Mouse (Mus musculus) midbrain, embryonic 10.5 days (tissue): ENCODE data around the gene Pitpnb. TPM values are rescaled to one million over a fixed set of nuclear protein-coding genes. Genes with fewer than 3 reads are reported as not detected.

ENCODE experiments used
- DNase-seq: peaks from one replicate; pipeline ENCODE4 v3.0.0-alpha.2; 2017; ENCODE audit warnings: low spot score
- H3K27ac ChIP-seq: fragments of 300-500 bp; sonication (generic); replicated peaks from 2 replicates; pipeline ENCODE4 v1.5.1; 2016; ENCODE audit warnings: mild to moderate bottlenecking
- H3K27me3 ChIP-seq: fragments of 300-500 bp; sonication (generic); 2 replicates; pipeline ENCODE4 v1.6.1; 2016; ENCODE audit warnings: low read depth, mild to moderate bottlenecking; ENCODE audit not compliant: poor library complexity, severe bottlenecking
- H3K36me3 ChIP-seq: fragments of 300-500 bp; sonication (generic); 2 replicates; pipeline ENCODE4 v1.6.1; 2016; ENCODE audit warnings: mild to moderate bottlenecking, moderate library complexity
- H3K4me1 ChIP-seq: fragments of 300-500 bp; sonication (generic); 2 replicates; pipeline ENCODE4 v1.6.1; 2016
- H3K4me3 ChIP-seq: fragments of 300-500 bp; sonication (generic); 2 replicates; pipeline ENCODE4 v1.5.1; 2016; ENCODE audit warnings: mild to moderate bottlenecking, moderate library complexity
- H3K9me3 ChIP-seq: fragments of 300-500 bp; sonication (generic); replicated peaks from 2 replicates; pipeline ENCODE4 v1.6.1; 2016; ENCODE audit warnings: mild to moderate bottlenecking
- WGBS: fragments of 180-500 bp; shearing (Covaris S2); methylation state at CpG from one replicate; pipeline ENCODE4 v1.1.7; 2016; 5-methylcytosine and 5-hydroxymethylcytosine counted together
- polyA plus RNA-seq: library from polyadenylated mRNA; unstranded; fragments of >200 nt; fragmentation: Nextera tagmentation; extraction: Ambion mirVana; gene quantifications from 2 replicates; pipeline ENCODE4 v1.2.1, GENCODE M21; 2016

Pitpnb gene
- polyA plus RNA-seq, 1 experiment from 2014 or later: 129 TPM

DNA sequence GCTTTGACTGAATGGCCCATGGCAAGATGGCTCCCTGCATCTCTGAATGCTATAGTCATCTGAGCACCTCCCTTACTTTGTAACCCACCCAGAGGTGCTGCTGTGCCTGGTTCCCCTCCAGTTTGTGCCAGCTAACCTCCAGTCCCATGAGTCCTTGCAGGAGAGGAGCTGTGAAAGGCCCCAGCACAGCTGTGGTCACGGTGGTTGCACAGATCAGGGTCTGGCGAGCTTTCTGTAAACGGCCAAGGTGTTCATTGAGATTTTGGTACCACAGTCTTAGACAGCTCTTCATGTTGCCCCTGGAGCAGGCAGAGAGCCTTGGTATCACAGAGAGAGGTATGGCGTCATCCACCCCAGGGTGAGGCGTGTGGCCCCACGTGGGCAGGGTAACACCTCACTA, 60.9 kb downstream of the Pitpnb start:
- no peak for DNase-seq
- H3K4me1 ChIP-seq: peaks cover 41% of the 10 kb centered on the region
- H3K27me3 ChIP-seq: peaks cover 12% of the 10 kb centered on the region; the same call in 1 of the 2 replicates
- peaks cover 31% of the 10 kb centered on the region for H3K36me3 ChIP-seq
- 87% methylated on average over 6 of the region's 6 CpGs for WGBS
- H3K4me3 ChIP-seq: no peak overlapping the region
- no peaks in the 10 kb centered on the region for H3K9me3 ChIP-seq
- no peak overlapping the region for H3K27ac ChIP-seq

DNA sequence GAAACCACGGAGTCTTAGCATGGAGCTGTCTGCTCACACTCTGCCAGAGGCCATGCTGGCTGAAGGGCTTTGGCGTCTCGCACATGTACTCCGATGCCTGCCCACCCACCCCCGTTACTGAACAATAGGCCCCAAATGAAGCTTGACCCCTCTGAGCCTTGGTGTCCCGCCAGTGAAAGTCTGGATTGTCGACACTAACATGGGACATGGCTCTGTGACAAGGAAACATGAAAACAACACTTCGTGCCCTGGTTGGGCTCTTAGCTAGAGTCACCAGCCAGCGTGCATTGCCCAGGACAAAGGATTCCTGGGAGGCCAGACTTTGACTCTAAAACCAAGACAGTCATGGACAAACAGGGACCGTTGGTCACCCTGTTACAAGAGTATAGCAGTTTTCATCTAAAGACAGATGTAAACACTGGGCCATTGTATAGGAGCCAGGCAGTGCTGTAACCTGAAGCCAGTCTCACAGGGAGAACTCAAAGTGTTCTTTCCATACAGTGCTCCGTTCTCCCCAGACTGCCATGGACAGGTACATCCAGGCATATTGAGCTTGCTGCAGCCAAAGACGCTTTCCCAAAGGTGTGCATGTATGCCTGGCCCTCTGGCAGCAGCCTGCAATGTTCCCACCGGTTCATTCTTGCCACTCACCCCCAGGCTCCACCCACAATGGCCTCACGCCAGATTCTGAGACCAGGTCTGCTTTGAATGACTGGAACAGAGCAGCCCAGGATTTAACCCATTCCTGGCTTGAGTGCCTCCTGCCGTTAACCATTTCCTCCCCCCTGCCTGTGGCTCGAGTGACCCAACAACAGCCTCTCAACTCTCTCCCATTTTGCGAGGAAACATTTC, 63.0 kb downstream of the Pitpnb start:
- no peaks in the 10 kb centered on the region for H3K9me3 ChIP-seq
- peaks cover 47% of the 10 kb centered on the region for H3K4me1 ChIP-seq
- DNase-seq: peak; percentile 76
- WGBS: 19% methylated on average over 17 of the region's 17 CpGs
- H3K27me3 ChIP-seq: peaks cover 26% of the 10 kb centered on the region
- peak overlapping the region; percentile 82 for H3K27ac ChIP-seq
- H3K36me3 ChIP-seq: peaks cover 12% of the 10 kb centered on the region
- H3K4me3 ChIP-seq: peak overlapping the region; percentile 31

DNA sequence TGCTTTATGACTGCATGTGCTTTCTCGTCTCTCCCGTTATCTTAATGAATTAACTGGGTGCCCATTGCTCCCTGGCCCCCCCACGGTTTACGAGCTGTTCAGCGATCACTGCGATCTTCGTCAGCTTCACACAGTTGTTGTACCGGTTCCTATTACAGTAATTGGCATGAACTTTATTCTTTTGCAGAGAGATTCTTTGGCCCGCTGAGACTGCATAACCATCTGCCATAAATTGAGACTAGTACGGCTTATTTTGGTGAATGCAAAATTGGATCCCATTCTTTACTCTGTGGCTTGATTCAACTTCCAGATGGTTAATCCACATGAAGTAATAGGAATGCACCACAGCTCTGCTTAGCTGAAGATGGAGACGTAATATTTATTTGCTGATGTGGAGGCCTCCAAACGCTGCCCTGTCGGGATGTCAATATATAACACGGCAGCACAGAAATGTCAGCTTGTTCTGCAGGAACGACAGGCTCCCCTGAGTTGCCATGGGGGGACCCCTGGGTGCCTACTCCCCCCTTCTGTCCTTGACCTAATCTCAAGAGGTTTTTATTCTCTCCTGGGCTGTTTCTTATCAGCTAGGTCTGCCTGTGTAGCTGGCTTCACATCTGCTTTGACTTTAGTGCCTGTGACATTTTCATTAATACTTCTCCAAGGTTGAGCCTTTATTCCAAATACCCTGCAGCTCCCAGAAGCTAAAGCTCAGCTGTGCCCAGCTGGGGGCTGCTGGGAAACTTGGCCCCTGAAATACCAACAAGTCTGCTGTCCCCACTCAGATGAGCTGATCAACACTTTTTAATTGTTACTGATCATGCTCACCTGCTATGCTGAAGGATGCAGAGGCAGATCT, 63.9 kb downstream of the Pitpnb start:
- peaks cover 34% of the 10 kb centered on the region for H3K27me3 ChIP-seq
- no peak for DNase-seq
- peak overlapping the region; percentile 31 for H3K4me3 ChIP-seq
- H3K9me3 ChIP-seq: no peaks in the 10 kb centered on the region
- H3K27ac ChIP-seq: peak overlapping the region; percentile 82
- WGBS: 32% methylated on average over 15 of the region's 15 CpGs
- peaks cover 3% of the 10 kb centered on the region for H3K36me3 ChIP-seq
- H3K4me1 ChIP-seq: peaks cover 49% of the 10 kb centered on the region

DNA sequence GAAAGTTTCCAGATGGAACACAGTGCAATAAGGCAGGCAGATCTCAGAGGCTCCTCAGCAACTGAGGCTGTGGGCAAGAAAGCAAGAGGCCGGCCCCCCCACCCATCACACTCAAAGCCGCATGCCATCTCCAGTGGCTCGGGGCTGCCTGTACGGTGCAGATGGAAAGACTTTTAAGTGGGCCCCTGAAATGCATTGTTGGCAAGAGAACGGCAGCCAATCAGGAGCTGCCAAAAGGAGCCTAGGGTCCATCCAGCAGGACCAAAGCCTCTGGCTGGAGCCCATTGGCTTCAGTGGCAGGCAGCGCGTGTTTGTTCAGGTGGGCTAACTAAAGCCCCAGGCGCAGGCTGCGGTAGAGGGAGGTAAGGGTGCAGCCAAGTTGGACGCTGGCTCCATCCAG, 65.2 kb downstream of the Pitpnb start:
- peaks cover 49% of the 10 kb centered on the region for H3K4me1 ChIP-seq
- no peak for DNase-seq
- WGBS: 59% methylated on average over 10 of the region's 10 CpGs

DNA sequence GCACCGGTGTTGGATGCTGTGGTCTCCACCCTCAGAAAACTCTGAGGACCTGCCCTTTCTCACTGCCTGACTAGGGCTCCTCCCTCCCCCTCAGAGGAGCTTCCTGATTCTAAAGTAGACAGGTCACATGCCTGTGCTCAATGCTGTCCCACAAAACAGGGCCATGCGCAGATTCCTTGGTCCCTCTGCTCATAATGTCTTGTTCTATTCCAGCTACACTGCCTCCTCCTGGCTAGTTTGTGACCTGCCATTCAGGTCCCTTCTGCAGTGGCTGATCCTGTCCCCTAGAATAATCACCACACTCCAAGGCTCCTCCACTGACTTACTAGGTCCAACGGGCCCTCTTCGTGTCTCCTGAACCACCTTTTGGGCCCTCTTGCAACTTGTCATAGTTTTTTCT, 65.6 kb downstream of the Pitpnb start:
- Histone ChIP-seq H3K4me3 (no peak overlapping the region), H3K36me3 (no peaks in the 10 kb centered on the region), H3K9me3 (no peaks in the 10 kb centered on the region), H3K27ac (peak overlapping the region; percentile 53; the same call in 1 of the 2 replicates), H3K4me1 (peaks cover 49% of the 10 kb centered on the region), H3K27me3 (peaks cover 39% of the 10 kb centered on the region)
- DNase-seq: no peak
- 81% methylated on average over 4 of the region's 4 CpGs for WGBS

More for the DNA sequence above, 65.2 kb downstream of the Pitpnb start:
- H3K36me3 ChIP-seq: no peaks in the 10 kb centered on the region
- no peaks in the 10 kb centered on the region for H3K9me3 ChIP-seq
- peaks cover 39% of the 10 kb centered on the region for H3K27me3 ChIP-seq
- H3K4me3 ChIP-seq: no peak overlapping the region
- peak overlapping the region; percentile 53; the same call in 1 of the 2 replicates for H3K27ac ChIP-seq

DNA sequence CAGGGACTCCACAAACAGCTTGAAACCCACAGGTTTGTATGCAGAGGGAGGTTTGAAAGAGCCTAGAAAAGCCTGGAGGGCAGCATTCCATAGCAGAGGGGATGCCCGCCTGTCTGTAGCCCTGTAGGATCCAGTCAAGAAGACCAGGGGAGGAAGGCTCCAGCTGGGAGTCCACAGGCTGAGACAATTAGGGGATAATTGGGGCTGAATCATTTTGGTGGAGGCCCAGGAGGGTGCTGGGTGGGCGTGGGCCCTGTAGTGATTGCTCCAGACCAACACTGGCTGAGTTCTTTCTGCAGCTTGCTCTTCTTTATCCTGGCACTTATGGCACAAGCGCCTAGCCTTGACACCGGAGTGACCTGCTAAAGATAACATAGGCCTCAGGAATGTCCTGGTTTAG, 67.9 kb downstream of the Pitpnb start:
- WGBS: 43% methylated on average over 4 of the region's 4 CpGs
- Histone ChIP-seq H3K9me3 (no peaks in the 10 kb centered on the region), H3K4me1 (peaks cover 38% of the 10 kb centered on the region), H3K4me3 (no peak overlapping the region), H3K27ac (0 out of 2 replicates have a peak overlapping the region, but pooled peaks have one; percentile 4), H3K36me3 (no peaks in the 10 kb centered on the region), H3K27me3 (peaks cover 39% of the 10 kb centered on the region)
- DNase-seq: no peak

DNA sequence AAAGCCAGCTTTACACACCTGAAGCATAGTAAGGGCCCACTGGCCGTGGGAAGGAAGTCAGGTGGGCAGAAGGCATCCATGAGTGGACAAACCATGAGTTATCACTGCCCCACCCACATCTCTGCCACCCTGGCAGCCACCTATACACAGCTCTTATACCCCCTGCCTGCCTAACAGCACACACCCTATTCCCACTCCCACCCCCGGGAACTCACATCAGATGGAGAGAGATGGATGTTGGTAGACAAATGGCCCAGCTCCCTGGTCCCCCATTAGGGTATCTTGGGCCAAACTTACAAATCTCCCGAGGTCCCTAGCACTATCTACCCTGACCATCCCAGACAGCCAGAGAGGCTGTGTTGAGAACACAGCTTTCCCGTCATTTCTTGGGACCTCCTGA, 68.7 kb downstream of the Pitpnb start:
- no peak overlapping the region for H3K27ac ChIP-seq
- peaks cover 39% of the 10 kb centered on the region for H3K27me3 ChIP-seq

DNA sequence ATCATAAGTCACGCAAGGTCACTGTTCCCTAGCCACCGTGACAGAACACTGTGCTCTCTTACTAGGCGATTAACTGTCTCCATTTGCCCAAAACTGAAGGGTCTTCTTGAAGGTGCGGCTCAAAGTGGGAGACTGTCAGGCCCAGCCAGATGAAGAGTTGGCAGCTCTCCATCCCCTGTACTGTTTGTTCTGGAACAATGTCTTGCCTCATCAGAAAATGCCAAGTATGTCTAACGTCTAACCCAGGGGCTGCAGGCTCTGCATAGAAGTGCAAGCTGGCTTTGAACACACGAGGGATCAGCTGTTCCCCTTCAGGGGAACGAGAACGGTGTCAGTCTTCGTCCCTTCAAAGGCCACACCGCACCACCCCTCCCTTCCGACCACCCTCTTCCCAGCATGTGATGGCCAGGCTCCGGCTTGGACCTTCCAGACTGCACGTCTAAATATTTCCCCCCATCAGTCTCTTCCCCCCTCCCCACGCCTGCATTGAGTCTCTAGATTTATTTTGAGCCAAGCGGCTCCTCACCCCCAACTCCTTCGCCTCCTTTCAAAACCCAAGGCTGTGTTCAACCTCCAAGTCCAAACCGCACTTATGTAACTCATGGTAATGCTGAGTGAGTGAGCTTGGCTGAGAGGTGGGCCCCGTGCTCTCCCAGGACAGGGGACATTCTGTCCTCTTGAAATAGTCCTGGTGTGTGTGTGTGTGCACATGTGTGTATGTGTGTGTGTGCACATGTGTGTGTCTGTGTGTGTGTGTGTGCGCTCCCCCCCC, 71.5 kb downstream of the Pitpnb start:
- WGBS: 87% methylated on average over 19 of the region's 19 CpGs
- DNase-seq: no peak
- Histone ChIP-seq H3K9me3 (no peaks in the 10 kb centered on the region), H3K4me1 (peaks cover 10% of the 10 kb centered on the region), H3K36me3 (no peaks in the 10 kb centered on the region), H3K4me3 (no peak overlapping the region), H3K27ac (no peak overlapping the region), H3K27me3 (peaks cover 24% of the 10 kb centered on the region)

More for the DNA sequence above, 68.7 kb downstream of the Pitpnb start:
- DNase-seq: no peak
- peaks cover 30% of the 10 kb centered on the region for H3K4me1 ChIP-seq
- H3K9me3 ChIP-seq: no peaks in the 10 kb centered on the region
- WGBS: 86% methylated on average over 4 of the region's 4 CpGs
- no peaks in the 10 kb centered on the region for H3K36me3 ChIP-seq
- H3K4me3 ChIP-seq: no peak overlapping the region

DNA sequence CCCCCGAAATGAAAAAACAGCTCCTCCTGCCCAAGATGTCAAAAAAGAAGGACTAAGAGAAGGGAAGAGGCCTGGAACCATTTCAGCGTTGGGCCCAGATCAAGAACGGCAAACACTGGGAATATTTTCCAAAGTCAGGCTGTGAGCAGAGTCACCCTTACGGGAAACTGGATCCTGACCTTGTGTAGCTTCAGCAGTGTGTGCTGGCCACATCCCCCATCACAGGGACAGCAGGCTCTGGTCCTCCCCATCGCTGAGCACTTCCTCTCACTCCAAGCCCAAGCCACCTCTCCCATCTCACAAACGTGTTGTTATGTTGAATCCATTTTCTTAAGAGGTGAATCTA, 72.1 kb downstream of the Pitpnb start:
- Histone ChIP-seq H3K4me1 (peaks cover 11% of the 10 kb centered on the region), H3K36me3 (no peaks in the 10 kb centered on the region), H3K4me3 (no peak overlapping the region), H3K27ac (no peak overlapping the region), H3K27me3 (peaks cover 21% of the 10 kb centered on the region), H3K9me3 (no peaks in the 10 kb centered on the region)
- no peak for DNase-seq
- WGBS: 92% methylated on average over 6 of the region's 6 CpGs

DNA sequence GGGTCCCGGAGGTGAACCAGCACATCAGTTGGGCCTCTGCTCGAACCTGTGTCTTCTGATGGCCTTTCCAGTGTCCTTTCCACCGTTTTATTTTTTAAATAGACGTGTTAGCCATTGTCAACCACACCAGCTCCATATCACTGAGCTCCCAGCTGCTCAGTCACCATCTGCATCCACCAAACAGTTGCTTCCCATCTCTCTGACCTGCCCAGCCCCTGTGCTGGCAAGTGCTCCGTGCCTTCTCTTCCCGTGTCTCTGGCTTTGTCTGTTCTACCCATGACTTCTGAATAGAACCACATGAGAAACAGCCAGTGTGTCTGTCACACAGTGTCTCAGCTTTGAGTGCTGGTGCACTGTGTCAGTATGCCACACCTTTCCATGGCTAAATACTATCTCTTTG, 74.2 kb downstream of the Pitpnb start:
- H3K27me3 ChIP-seq: peaks cover 21% of the 10 kb centered on the region
- peaks cover 22% of the 10 kb centered on the region for H3K4me1 ChIP-seq
- H3K27ac ChIP-seq: no peak overlapping the region
- H3K4me3 ChIP-seq: no peak overlapping the region
- no peaks in the 10 kb centered on the region for H3K9me3 ChIP-seq
- H3K36me3 ChIP-seq: no peaks in the 10 kb centered on the region
- no peak for DNase-seq
- WGBS: 81% methylated on average over 6 of the region's 6 CpGs

DNA sequence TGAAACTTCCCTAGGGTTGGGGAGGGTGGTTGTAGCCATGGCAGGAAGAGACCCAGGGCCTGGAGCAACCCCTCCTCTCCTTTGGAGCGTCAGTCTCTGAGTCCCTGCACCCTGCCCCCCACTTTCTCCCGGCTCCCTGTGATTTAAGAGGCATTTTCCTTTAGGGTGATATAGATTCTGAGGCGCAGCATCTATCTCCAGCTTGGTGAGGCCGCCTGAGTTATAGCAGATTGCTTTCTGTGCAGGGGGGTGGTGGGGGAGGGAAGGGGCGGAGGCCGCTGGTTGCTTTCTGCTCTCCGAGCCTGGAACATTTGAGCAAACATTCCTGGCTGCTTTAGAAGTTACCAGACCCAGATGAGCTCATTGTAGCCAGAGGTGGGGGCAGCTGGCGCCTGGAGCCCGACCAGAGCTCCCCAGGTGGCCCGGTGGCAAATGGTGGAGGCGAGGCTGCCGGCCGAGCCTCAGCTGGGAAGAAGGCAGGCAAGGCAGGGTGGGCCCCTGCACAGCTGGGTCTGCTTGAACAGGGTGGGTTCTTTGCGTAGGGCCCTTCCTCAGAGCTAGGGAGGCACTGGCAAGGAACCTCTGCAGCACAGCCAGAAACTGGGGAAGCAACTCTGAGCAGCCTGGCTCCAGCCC, 78.0 kb downstream of the Pitpnb start:
- peaks cover 51% of the 10 kb centered on the region for H3K27me3 ChIP-seq
- no peaks in the 10 kb centered on the region for H3K9me3 ChIP-seq
- peak overlapping the region; percentile 65 for H3K27ac ChIP-seq
- no peak for DNase-seq
- H3K4me3 ChIP-seq: no peak overlapping the region; the same call in 1 of the 2 replicates
- peaks cover 30% of the 10 kb centered on the region for H3K4me1 ChIP-seq
- H3K36me3 ChIP-seq: no peaks in the 10 kb centered on the region
- WGBS: 23% methylated on average over 14 of the region's 14 CpGs
